Mouse (Mus musculus): ENCODE measurements around the gene Olfr507.
"Not testable (repeated sequence)": the region's sequence is repeated elsewhere in the genome, so short reads cannot be mapped to it uniquely, and the experiment has no call there.

Olfr507 gene

DNA sequence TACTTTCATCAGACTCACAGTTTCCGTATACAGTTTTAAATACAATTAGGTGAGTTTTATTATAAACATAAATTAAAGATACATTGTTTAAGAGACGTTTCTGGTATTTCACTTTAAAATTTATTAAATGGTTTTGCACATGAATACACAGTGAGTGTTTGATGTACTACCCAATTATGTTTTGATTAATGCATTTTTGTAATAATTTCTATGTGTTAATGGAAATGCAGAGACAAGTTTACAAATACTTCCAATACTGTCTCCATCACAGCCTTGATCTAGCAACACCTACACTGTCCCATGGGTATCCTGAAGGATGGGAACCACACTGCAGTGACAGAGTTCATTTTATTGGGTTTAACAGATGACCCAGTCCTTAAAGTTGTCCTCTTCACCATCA, at the start of gene Olfr507:
Gene Olfr507 (plus strand): TSS at position 301 of the 400 bp plus-strand sequence.
- in situ Hi-C loops (cut with MboI; ENCODE audit: unreplicated experiment in 2 of 2), result no loop called here

GRCm38 (mm10) chr7:108589797-108590196, 31.8 kb upstream of the Olfr507 start:
- in situ Hi-C loops (cut with MboI; ENCODE audit: unreplicated experiment in 2 of 2), result no loop called here

DNA sequence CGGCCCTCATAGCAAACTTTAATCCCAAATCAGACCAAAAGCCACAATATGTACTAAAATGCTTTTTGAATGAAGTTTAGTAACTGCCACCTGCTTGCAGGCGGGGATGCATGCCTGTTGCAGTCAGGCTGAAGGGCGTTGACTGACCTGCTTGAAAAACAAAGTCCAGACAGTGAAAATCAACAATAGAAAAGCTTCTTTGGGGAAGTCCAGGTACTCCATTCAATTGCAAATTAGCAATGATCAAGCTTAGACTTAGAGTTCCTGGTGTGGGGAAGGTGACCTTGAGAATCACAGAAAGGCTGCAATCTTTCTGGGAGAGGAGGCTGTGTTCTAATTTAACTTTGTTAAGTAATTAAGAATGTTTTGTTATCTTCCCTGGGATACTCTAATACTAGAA, 19.7 kb upstream of the Olfr507 start:
- in situ Hi-C loops (cut with MboI; ENCODE audit: unreplicated experiment in 2 of 2), result not testable (repeated sequence)

GRCm38 (mm10) chr7:108610487-108610886, 11.1 kb upstream of the Olfr507 start, which contains the start of gene Olfr506:
Gene Olfr506, plus strand, starts transcription at chr7:108610787.
- in situ Hi-C loops (cut with MboI; ENCODE audit: unreplicated experiment in 2 of 2), result no loop called here

GRCm38 (mm10) chr7:108614110-108614509, 7.5 kb upstream of the Olfr507 start:
- in situ Hi-C loops (cut with MboI; ENCODE audit: unreplicated experiment in 2 of 2), result no loop called here

GRCm38 (mm10) chr7:108616781-108617180, 4.8 kb upstream of the Olfr507 start:
- in situ Hi-C loops (cut with MboI; ENCODE audit: unreplicated experiment in 2 of 2), result not testable (repeated sequence)

GRCm38 (mm10) chr7:108629694-108630093, 8.1 kb downstream of the Olfr507 start, which contains the start of gene Olfr508:
Gene Olfr508, plus strand, starts transcription at chr7:108629994.
- in situ Hi-C loops (cut with MboI; ENCODE audit: unreplicated experiment in 2 of 2), result no loop called here

DNA sequence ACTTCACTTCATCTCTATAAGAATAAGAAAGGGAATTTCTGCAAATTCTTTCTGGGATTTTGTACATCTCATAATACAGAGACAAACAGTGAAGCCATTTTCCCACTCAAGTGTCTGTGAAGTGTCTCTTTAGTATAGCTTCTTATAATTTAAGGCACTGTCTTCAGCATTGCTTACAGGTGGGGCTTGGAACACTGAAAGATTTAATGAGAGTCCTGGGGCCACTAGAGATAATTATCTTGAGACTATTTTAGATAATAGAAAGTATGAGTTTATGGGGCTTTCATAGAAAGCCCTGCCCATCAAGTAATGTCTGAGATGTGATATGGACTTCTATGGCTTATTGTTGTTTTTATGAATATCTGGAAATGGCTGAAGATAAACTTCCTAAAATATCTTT, 30.2 kb downstream of the Olfr507 start, which contains the start of gene Olfr509:
Gene Olfr509 (minus strand): TSS at position 101 of the 400 bp plus-strand sequence.
- in situ Hi-C loops (cut with MboI; ENCODE audit: unreplicated experiment in 2 of 2), result no loop called here

- in situ Hi-C loops (cut with MboI; ENCODE audit: unreplicated experiment in 2 of 2), result no loop called here
These were observed 40.8 kb downstream of the Olfr507 start for GRCm38 (mm10) chr7:108662419-108662818.

DNA sequence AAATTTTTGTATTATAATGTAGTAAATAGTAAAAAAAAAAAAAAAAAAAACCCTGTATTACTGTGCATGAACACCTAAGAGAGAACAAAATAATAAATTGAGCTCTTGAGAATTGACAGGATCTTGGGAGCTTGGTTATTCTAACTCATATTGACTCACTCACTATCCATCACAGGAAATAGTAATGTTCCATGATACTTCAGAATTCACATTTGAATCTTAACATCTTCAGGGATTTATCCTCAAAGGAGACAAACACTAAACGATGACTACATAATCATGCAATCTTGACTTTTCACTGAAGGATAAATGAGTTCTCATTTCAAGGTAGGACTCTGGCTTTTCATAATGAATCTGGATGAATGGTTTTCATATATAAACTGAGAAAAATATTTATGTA, 44.5 kb downstream of the Olfr507 start, which contains the start of gene Olfr510:
Gene Olfr510 (plus strand): TSS at position 301 of the 400 bp plus-strand sequence.
- in situ Hi-C loops (cut with MboI; ENCODE audit: unreplicated experiment in 2 of 2), result no loop called here

DNA sequence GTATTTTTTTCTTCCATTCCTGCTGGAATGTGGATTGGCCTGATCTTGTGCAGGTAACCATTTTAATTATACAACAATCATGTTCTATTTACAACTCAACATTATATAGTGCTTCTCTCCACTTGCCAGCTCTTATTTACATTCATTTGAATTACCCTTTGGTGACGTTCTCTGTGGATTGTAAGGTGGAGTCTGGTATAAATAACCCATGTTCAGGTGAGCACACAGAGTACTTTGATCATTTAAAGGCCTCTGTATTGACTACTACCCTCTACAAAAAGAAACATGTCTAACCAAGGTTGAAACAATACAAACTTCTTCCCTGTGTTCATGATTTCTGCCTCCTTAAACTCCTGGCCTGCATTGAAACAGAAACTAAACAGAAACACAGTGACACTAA, 49.4 kb downstream of the Olfr507 start:
- in situ Hi-C loops (cut with MboI; ENCODE audit: unreplicated experiment in 2 of 2), result no loop called here

All from v-Abl transformed pro-B cells (cell line).